Mouse (Mus musculus) liver, postnatal 0 days (tissue): ENCODE measurements at regions not wholly inside any gene's neighbourhood (a gene's known extent, or its start where the extent isn't known, plus 50 kb on each side); places are given as distances from the start of the nearest gene placed in this dataset.

Experiments
- ATAC-seq: fragments of 200-750 bp; cut with Nextera tagmentation; 2 replicates; pipeline ENCODE4 v1.8.0; 2017; ENCODE audit warnings: mild to moderate bottlenecking, moderate library complexity
- DNase-seq: peaks from one replicate; pipeline ENCODE4 v3.0.0-alpha.2; 2016
- H3K27ac ChIP-seq: fragments of 300-500 bp; sonication (generic); 2 replicates; pipeline ENCODE4 v1.5.1; 2014; ENCODE audit warnings: antibody characterized with exemption, moderate library complexity, mild to moderate bottlenecking, low read depth
- H3K27me3 ChIP-seq: fragments of 300-500 bp; sonication (generic); 2 replicates; pipeline ENCODE4 v1.6.1; 2014; ENCODE audit warnings: low read length, control low read depth, mixed read lengths; ENCODE audit not compliant: insufficient read depth
- H3K36me3 ChIP-seq: fragments of 300-500 bp; sonication (generic); replicated peaks from 2 replicates; pipeline ENCODE4 v1.6.1; 2014; ENCODE audit warnings: mild to moderate bottlenecking, control low read depth, low read length, moderate library complexity, mixed read lengths; ENCODE audit not compliant: insufficient read depth
- H3K4me1 ChIP-seq: fragments of 300-500 bp; sonication (generic); 2 replicates; pipeline ENCODE4 v1.6.1; 2014; ENCODE audit warnings: antibody characterized with exemption, mild to moderate bottlenecking, control low read depth; ENCODE audit not compliant: insufficient read depth
- H3K4me2 ChIP-seq: fragments of 300-500 bp; sonication (generic); 2 replicates; pipeline ENCODE4 v1.6.1; 2014; ENCODE audit warnings: low read depth, mild to moderate bottlenecking, low read length, moderate library complexity, mixed read lengths
- H3K4me3 ChIP-seq: fragments of 300-500 bp; sonication (generic); 2 replicates; pipeline ENCODE4 v1.5.1; 2014; ENCODE audit warnings: low read depth, low read length
- H3K9ac ChIP-seq: fragments of 300-500 bp; sonication (generic); replicated peaks from 2 replicates; pipeline ENCODE4 v1.6.1; 2014; ENCODE audit warnings: mild to moderate bottlenecking, moderate library complexity
- H3K9me3 ChIP-seq: fragments of 300-500 bp; sonication (generic); 2 replicates; pipeline ENCODE4 v1.6.1; 2016; ENCODE audit warnings: mild to moderate bottlenecking, control low read depth, low read length, mixed read lengths
- CTCF ChIP-seq: sonication (generic); IDR thresholded peaks from 2 replicates; pipeline ENCODE4 v1.5.1; 2016; ENCODE audit warnings: antibody characterized with exemption, low read depth
- EP300 ChIP-seq: IDR thresholded peaks from 2 replicates; pipeline ENCODE4 v1.6.1; 2016; ENCODE audit warnings: antibody characterized with exemption, low read depth, mild to moderate bottlenecking
- WGBS: fragments of 180-500 bp; shearing (Covaris S2); extraction: QIAGEN DNeasy Blood & Tissue Kit; methylation state at CpG from one replicate; pipeline ENCODE4 v1.1.7; 2014; ENCODE audit not compliant: insufficient replicate concordance; 5-methylcytosine and 5-hydroxymethylcytosine counted together

- Histone ChIP-seq H3K4me1 (no peaks in the 10 kb centered on the region), H3K27me3 (no peaks in the 10 kb centered on the region), H3K9me3 (no peaks in the 10 kb centered on the region), H3K9ac (no peak overlapping the region), H3K27ac (no peak overlapping the region), H3K4me2 (no peak overlapping the region), H3K4me3 (no peak overlapping the region), H3K36me3 (no peaks in the 10 kb centered on the region)
- WGBS, result 49% methylated on average over 5 of the region's 5 CpGs
- ATAC-seq (no peak), DNase-seq (no peak)
- TF ChIP-seq CTCF, result no peak
Observed at GRCm38 (mm10) chr10:56944434-56945145, 541.6 kb upstream of the Hsf2 start.

DNA sequence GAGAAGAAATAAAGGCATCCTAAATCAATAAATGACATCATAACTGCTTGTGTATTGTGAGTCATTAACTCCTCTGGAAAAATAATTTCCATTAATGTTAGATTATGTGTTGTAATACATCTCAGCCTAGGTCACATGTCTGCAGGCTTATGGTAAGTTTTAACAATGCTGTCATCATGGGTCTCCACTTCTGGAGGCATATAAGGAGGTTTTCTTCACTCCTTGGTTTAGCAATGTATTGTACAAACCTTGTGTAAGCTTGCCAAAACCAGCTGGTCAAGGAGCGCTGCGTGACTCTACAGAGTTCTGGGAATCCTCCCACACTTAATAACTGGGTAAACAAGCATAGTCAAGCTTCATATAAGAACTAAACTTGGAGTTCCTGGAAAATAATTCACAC, 529.5 kb upstream of the Hsf2 start:
- no peak for ATAC-seq
- WGBS, result 87% methylated on average over 2 of the region's 2 CpGs
- no peak overlapping the region for H3K27ac ChIP-seq
- no peak overlapping the region for H3K9ac ChIP-seq
- no peak overlapping the region for H3K4me3 ChIP-seq
- no peaks in the 10 kb centered on the region for H3K27me3 ChIP-seq
- H3K4me2 ChIP-seq, result no peak overlapping the region
- H3K36me3 ChIP-seq, result no peaks in the 10 kb centered on the region
- no peaks in the 10 kb centered on the region for H3K9me3 ChIP-seq
- no peaks in the 10 kb centered on the region for H3K4me1 ChIP-seq
- DNase-seq, result no peak
- no peak for TF ChIP-seq EP300
- no peak for TF ChIP-seq CTCF

GRCm38 (mm10) chr10:56962096-56962807, 523.9 kb upstream of the Hsf2 start:
- Histone ChIP-seq H3K36me3 (no peaks in the 10 kb centered on the region), H3K9me3 (no peaks in the 10 kb centered on the region), H3K9ac (no peak overlapping the region), H3K4me1 (no peaks in the 10 kb centered on the region), H3K4me2 (no peak overlapping the region), H3K4me3 (no peak overlapping the region), H3K27ac (no peak overlapping the region), H3K27me3 (no peaks in the 10 kb centered on the region)
- WGBS, result 72% methylated on average over 4 of the region's 4 CpGs
- TF ChIP-seq CTCF, result no peak
- ATAC-seq, result no peak
- no peak for DNase-seq

- H3K36me3 ChIP-seq, result no peaks in the 10 kb centered on the region
- no peak overlapping the region for H3K27ac ChIP-seq
- H3K4me2 ChIP-seq, result no peak overlapping the region
- no peaks in the 10 kb centered on the region for H3K9me3 ChIP-seq
- H3K4me1 ChIP-seq, result no peaks in the 10 kb centered on the region
- no peaks in the 10 kb centered on the region for H3K27me3 ChIP-seq
- DNase-seq, result peak; percentile 12
- 69% methylated on average over 3 of the region's 3 CpGs for WGBS
- no peak overlapping the region for H3K9ac ChIP-seq
- no peak overlapping the region for H3K4me3 ChIP-seq
- TF ChIP-seq CTCF, result no peak
- no peak for TF ChIP-seq EP300
- ATAC-seq, result no peak
Observed at GRCm38 (mm10) chr10:56963215-56963614, 523.0 kb upstream of the Hsf2 start.

DNA sequence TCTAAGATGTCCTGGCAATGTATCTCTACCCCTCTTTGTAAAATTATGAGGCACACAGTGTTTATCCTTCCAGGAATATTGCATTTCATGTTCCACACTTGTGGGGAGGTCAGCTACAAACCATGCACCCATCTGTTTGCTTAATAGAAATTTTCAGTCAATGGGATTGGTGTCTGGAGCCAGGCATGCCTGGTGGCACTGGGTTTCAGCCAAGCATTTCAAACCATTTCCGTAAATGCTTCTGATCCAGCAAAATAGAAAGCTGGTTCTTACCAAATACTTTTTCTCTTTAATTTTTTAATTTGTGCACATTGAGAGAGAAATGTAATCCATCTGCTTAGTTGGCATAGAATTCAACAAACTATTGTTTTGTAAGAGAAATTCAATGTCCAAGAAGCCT, 517.3 kb upstream of the Hsf2 start:
- ATAC-seq, result no peak
- no peak for DNase-seq
- Histone ChIP-seq H3K9me3 (no peaks in the 10 kb centered on the region), H3K9ac (no peak overlapping the region), H3K4me2 (no peak overlapping the region), H3K4me1 (no peaks in the 10 kb centered on the region), H3K4me3 (no peak overlapping the region), H3K27me3 (no peaks in the 10 kb centered on the region), H3K27ac (no peak overlapping the region), H3K36me3 (no peaks in the 10 kb centered on the region)
- TF ChIP-seq EP300 (no peak), CTCF (no peak)
- WGBS, result 85% methylated on average over 1 of the region's 1 CpGs

DNA sequence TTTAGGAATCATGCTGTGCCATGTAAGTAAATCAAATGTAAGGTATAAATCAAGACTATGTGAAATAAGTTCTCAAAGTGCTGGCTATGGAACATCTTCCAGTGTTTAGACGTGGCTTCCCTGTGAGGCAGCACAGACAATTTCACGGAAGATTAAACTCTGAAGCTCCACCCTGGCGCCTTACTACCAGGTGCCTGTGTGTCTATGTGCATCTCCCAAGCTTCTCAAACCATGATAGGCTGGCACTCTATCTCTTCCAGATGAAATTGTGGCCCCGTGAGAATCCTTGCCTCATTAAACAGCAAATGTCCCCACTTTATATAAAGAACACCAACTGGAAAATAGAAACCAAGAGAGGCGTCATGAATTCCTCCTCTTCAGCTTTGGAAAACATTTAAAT, 511.4 kb upstream of the Hsf2 start:
- no peak overlapping the region for H3K4me3 ChIP-seq
- 76% methylated on average over 5 of the region's 5 CpGs for WGBS
- no peak overlapping the region for H3K27ac ChIP-seq
- TF ChIP-seq EP300 (no peak), CTCF (no peak)
- H3K27me3 ChIP-seq, result no peaks in the 10 kb centered on the region
- H3K9me3 ChIP-seq, result no peaks in the 10 kb centered on the region
- no peak overlapping the region for H3K9ac ChIP-seq
- DNase-seq, result no peak
- H3K36me3 ChIP-seq, result no peaks in the 10 kb centered on the region
- no peaks in the 10 kb centered on the region for H3K4me1 ChIP-seq
- no peak overlapping the region for H3K4me2 ChIP-seq
- ATAC-seq, result no peak
